Comparison of ENCODE assay signal across 11 mouse cellular contexts in genomic region chr1:88744261-88744660, GRCm38 (mm10).
"Had no signal": no experiment of that assay in that cellular context is flagged by ENCODE, and none has a peak within 500 bp of the region (broad histone marks: within the 10 kb centered on the region; RNA-seq: fewer than 3 reads in every experiment).

No protein-coding gene starts in this region.

- DNase-seq: left cerebral cortex, postnatal 4 days; liver; liver, embryonic 13.5 days; liver, postnatal 0 days; lung, adult 18-20 months; lung, adult 2 months; lung, embryonic 14.5 days; lung, postnatal 14 days; lung, postnatal 36 days; lung, postnatal 4 days; midbrain, embryonic 14.5 days had no signal
